Comparison of ENCODE assay signal across 14 mouse cellular contexts in genomic region chr4:148879631-148880030, GRCm38 (mm10).
"Had no signal": no experiment of that assay in that cellular context is flagged by ENCODE, and none has a peak within 500 bp of the region (broad histone marks: within the 10 kb centered on the region; RNA-seq: fewer than 3 reads in every experiment).

No protein-coding gene starts in this region.

- H3K36me3 ChIP-seq: limb, embryonic 12.5 days; liver, embryonic 13.5 days; lung, embryonic 15.5 days; neural tube, embryonic 12.5 days had no signal

- H3K9me3 ChIP-seq: limb, embryonic 12.5 days; liver, embryonic 13.5 days; lung, embryonic 15.5 days; neural tube, embryonic 12.5 days had no signal

- H3K27ac ChIP-seq: layer of hippocampus, adult 2 months; limb, embryonic 12.5 days; liver, embryonic 13.5 days; lung, embryonic 15.5 days; neural tube, embryonic 12.5 days had no signal

- H3K4me3 ChIP-seq: layer of hippocampus, adult 2 months; limb, embryonic 12.5 days; liver, embryonic 13.5 days; lung, embryonic 15.5 days; neural tube, embryonic 12.5 days had no signal

- H3K4me2 ChIP-seq: limb, embryonic 12.5 days; liver, embryonic 13.5 days; lung, embryonic 15.5 days; neural tube, embryonic 12.5 days had no signal

- DNase-seq: kidney, postnatal 10 days; kidney, postnatal 4 days; liver; liver, embryonic 13.5 days; liver, postnatal 0 days; midbrain, embryonic 14.5 days; right cerebral cortex, postnatal 4 days; spleen, adult 18-20 months; thymus, adult 2 months; thymus, postnatal 25 days had no signal

- ATAC-seq: liver, postnatal 0 days had no signal

- H3K9ac ChIP-seq: limb, embryonic 12.5 days; liver, embryonic 13.5 days; liver, postnatal 0 days; lung, embryonic 15.5 days; neural tube, embryonic 12.5 days had no signal
